Mouse (Mus musculus) lung, adult 10 weeks (tissue): ENCODE measurements around the gene Olfr1454. TPM values are rescaled to one million over a fixed set of nuclear protein-coding genes. Genes with fewer than 3 reads are reported as not detected.

Experiments
- polyA plus RNA-seq: library from polyadenylated mRNA; stranded (reverse); fragments of 350-450 nt; fragmentation: Illumina TruSeq; extraction: RNeasy Lipid Tissue Mini Kit (QIAGEN cat#74804); gene quantifications from one replicate; pipeline ENCODE4 v1.2.3, GENCODE M21; 2014; ENCODE audit warnings: low read depth, low replicate concordance; ENCODE audit not compliant: insufficient read depth

The Olfr1454 gene
- polyA plus RNA-seq, result not detected

GRCm38 (mm10) chr19:13060310-13060709 lies at the start of gene Olfr1454:
TSS of gene Olfr1454 (plus strand) at chr19:13060610.

GRCm38 (mm10) chr19:13028227-13028626 lies 32.2 kb upstream of the Olfr1454 start, which contains the start of gene Olfr1453:
TSS of gene Olfr1453 (minus strand) at chr19:13028327.

GRCm38 (mm10) chr19:13097791-13098190 lies 37.4 kb downstream of the Olfr1454 start, which contains the start of gene Olfr1457:
TSS of gene Olfr1457 (minus strand) at chr19:13097891.

GRCm38 (mm10) chr19:13106675-13107074 lies 46.3 kb downstream of the Olfr1454 start, which contains the start of gene Olfr1458:
TSS of gene Olfr1458 (minus strand) at chr19:13106775.

Other genes starting within 250 kb of the Olfr1454 start
- not detected for gene Gm5244, start 213.9 kb upstream of the Olfr1454 start, polyA plus RNA-seq
- not detected for gene Olfr1444, start 203.3 kb upstream of the Olfr1454 start, polyA plus RNA-seq
- not detected for gene Olfr1445, start 176.8 kb upstream of the Olfr1454 start, polyA plus RNA-seq
- gene Olfr1446, start 167.1 kb upstream of the Olfr1454 start, polyA plus RNA-seq, result not detected
- not detected for gene Olfr1447, start 156.9 kb upstream of the Olfr1454 start, polyA plus RNA-seq
- not detected for gene Olfr1448, start 136.2 kb upstream of the Olfr1454 start, polyA plus RNA-seq
- gene Olfr1449, start 129.8 kb upstream of the Olfr1454 start, polyA plus RNA-seq, result not detected
- not detected for gene Olfr1450, start 110.4 kb upstream of the Olfr1454 start, polyA plus RNA-seq
- gene Olfr1451, start 65.6 kb upstream of the Olfr1454 start, polyA plus RNA-seq, result not detected
- not detected for gene Olfr1453, start 32.3 kb upstream of the Olfr1454 start, polyA plus RNA-seq
- not detected for gene Olfr1457, start 37.3 kb downstream of the Olfr1454 start, polyA plus RNA-seq
- gene Olfr1458, start 46.2 kb downstream of the Olfr1454 start, polyA plus RNA-seq, result not detected
- not detected for gene Olfr1459, start 88.9 kb downstream of the Olfr1454 start, polyA plus RNA-seq
- not detected for gene Olfr1461, start 102.4 kb downstream of the Olfr1454 start, polyA plus RNA-seq
- not detected for gene Olfr1462, start 125.1 kb downstream of the Olfr1454 start, polyA plus RNA-seq
- gene Olfr1463, start 170.7 kb downstream of the Olfr1454 start, polyA plus RNA-seq, result not detected